Mouse (Mus musculus) limb, embryonic 14.5 days (tissue): ENCODE measurements around the gene Gm6096. TPM values are rescaled to one million over a fixed set of nuclear protein-coding genes. Genes with fewer than 3 reads are reported as not detected.
"Not testable (repeated sequence)": the region's sequence is repeated elsewhere in the genome, so short reads cannot be mapped to it uniquely, and the experiment has no call there.

Source experiments
- ATAC-seq: fragments of 200-750 bp; cut with Nextera tagmentation; 2 replicates; pipeline ENCODE4 v1.8.0; 2017; ENCODE audit warnings: low read depth, moderate number of reproducible peaks, moderate TSS enrichment; ENCODE audit not compliant: low FRiP score
- DNase-seq: peaks from one replicate; pipeline ENCODE4 v3.0.0-alpha.2; 2015; ENCODE audit warnings: low spot score
- H3K27ac ChIP-seq: fragments of 300-500 bp; sonication (generic); replicated peaks from 2 replicates; pipeline ENCODE4 v1.5.1; 2014; ENCODE audit warnings: low read depth, mild to moderate bottlenecking, low read length, moderate library complexity, mixed read lengths
- H3K27me3 ChIP-seq: fragments of 300-500 bp; sonication (generic); 2 replicates; pipeline ENCODE4 v1.6.1; 2014; ENCODE audit warnings: low read length, mixed read lengths; ENCODE audit not compliant: control insufficient read depth, insufficient read depth
- H3K36me3 ChIP-seq: fragments of 300-500 bp; sonication (generic); 2 replicates; pipeline ENCODE4 v1.6.1; 2014; ENCODE audit warnings: mild to moderate bottlenecking, low read length, moderate library complexity, mixed read lengths; ENCODE audit not compliant: control insufficient read depth, insufficient read depth
- H3K4me1 ChIP-seq: fragments of 300-500 bp; sonication (generic); 2 replicates; pipeline ENCODE4 v1.6.1; 2014; ENCODE audit warnings: antibody characterized with exemption, low read length, mixed read lengths; ENCODE audit not compliant: control insufficient read depth, insufficient read depth
- H3K4me2 ChIP-seq: fragments of 300-500 bp; sonication (generic); replicated peaks from 2 replicates; pipeline ENCODE4 v1.6.1; 2014; ENCODE audit warnings: low read depth, mild to moderate bottlenecking, low read length, moderate library complexity; ENCODE audit not compliant: severe bottlenecking
- H3K4me3 ChIP-seq: fragments of 300-500 bp; sonication (generic); replicated peaks from 2 replicates; pipeline ENCODE4 v1.5.1; 2014; ENCODE audit warnings: low read length
- H3K9ac ChIP-seq: fragments of 300-500 bp; sonication (generic); 2 replicates; pipeline ENCODE4 v1.6.1; 2014; ENCODE audit warnings: mild to moderate bottlenecking, low read depth, low read length, moderate library complexity; ENCODE audit not compliant: severe bottlenecking
- H3K9me3 ChIP-seq: fragments of 300-500 bp; sonication (generic); 2 replicates; pipeline ENCODE4 v1.6.1; 2016; ENCODE audit warnings: low read length; ENCODE audit not compliant: control insufficient read depth
- POLR2A ChIP-seq: fragments of 200-500 bp; IDR thresholded peaks from 2 replicates; pipeline ENCODE4 v1.8.0; 2012; ENCODE audit warnings: inconsistent platforms, mild to moderate bottlenecking, moderate library complexity, borderline replicate concordance; ENCODE audit not compliant: insufficient read depth, insufficient read length; ENCODE audit errors: extremely low read depth
- WGBS: fragments of 180-500 bp; shearing (Covaris S2); extraction: QIAGEN DNeasy Blood & Tissue Kit; methylation state at CpG from one replicate; pipeline ENCODE4 v1.1.7; 2014; 5-methylcytosine and 5-hydroxymethylcytosine counted together
- polyA plus RNA-seq, 2 experiments: library from polyadenylated mRNA; depleted of rRNA in 1 of 2; stranded (reverse) in 1 of 2; unstranded in 1 of 2; fragments of >200 nt; fragmentation: Nextera tagmentation in 1 of 2; extraction: Ambion mirVana in 1 of 2; gene quantifications; 2 replicates each; pipeline versions ENCODE4 v1.2.1 to v1.2.3; 2012 to 2014

The Gm6096 gene
- polyA plus RNA-seq (2012; rRNA removed) (not detected in 2 replicates), polyA plus RNA-seq (2014; fragmentation: Nextera tagmentation; extraction: Ambion mirVana) (0.54 and 0.55 TPM in 2 replicates)

DNA sequence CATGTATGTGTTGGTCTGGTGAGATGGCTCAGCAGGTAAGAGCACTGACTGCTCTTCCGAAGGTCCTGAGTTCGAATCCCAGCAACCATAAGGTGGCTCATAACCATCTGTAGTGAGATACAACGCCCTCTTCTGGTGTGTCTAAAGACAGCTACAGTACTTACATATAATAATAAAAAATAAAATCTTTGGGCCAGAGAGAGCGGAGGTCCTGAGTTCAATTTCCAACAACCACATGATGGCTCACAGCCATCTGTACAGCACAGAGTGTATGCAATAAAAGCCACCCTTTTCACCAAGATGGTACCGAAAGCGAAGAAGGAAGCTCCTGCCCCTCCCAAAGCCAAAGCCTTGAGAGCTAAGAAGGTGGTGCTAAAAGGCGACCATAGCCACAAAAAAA lies at the start of gene Gm6096:
Gm6096 (plus strand) TSS at position 301 of the 400 bp plus-strand sequence.
- WGBS: 94% methylated on average over 7 of the region's 7 CpGs
- no peak for TF ChIP-seq POLR2A
- DNase-seq: no peak
- no peak within 1 kb of the TSS for H3K4me2 ChIP-seq
- ATAC-seq: no peak
- H3K4me3 ChIP-seq: no peak within 1 kb of the TSS
- H3K27ac ChIP-seq: no peak within 1 kb of the TSS
- no peak within 1 kb of the TSS for H3K9ac ChIP-seq
- no peaks in the 10 kb centered on the region for H3K4me1 ChIP-seq
- peaks cover 56% of the 10 kb centered on the region for H3K36me3 ChIP-seq
- H3K27me3 ChIP-seq: no peaks in the 10 kb centered on the region
- no peaks in the 10 kb centered on the region for H3K9me3 ChIP-seq

DNA sequence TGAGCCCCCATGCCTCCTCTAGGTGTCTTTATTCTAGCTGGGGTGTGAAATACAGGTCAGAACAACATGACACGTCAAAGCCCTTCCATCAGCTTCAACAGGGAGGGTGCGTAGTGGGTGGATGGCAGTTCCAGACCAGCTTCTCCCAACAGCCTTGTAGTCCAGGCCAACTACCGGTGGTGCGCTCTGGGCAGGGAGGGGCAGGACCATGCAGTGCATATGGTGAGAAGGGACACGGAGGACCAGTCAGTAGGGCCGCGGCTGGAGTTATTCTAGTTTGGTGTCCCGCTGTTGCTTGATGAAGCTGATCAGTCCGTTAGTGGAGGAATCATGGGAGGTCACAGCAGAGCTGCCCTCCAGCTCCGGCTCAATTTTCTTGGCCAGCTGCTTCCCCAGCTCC lies 48.7 kb upstream of the Gm6096 start:
- H3K4me3 ChIP-seq, H3K4me1 ChIP-seq, H3K4me2 ChIP-seq, H3K9me3 ChIP-seq, H3K27me3 ChIP-seq, DNase-seq, H3K27ac ChIP-seq, H3K9ac ChIP-seq, ATAC-seq: not testable (repeated sequence)
- 91% methylated on average over 9 of the region's 10 CpGs for WGBS
- H3K36me3 ChIP-seq: peaks cover 66% of the 10 kb centered on the region

GRCm38 (mm10) chr7:34206331-34206730 lies 44.5 kb upstream of the Gm6096 start:
- ATAC-seq (no peak), DNase-seq (no peak)
- Histone ChIP-seq H3K4me3 (no peak overlapping the region), H3K4me2 (no peak overlapping the region), H3K27ac (no peak overlapping the region), H3K36me3 (peaks cover 98% of the 10 kb centered on the region), H3K27me3 (no peaks in the 10 kb centered on the region), H3K9me3 (no peaks in the 10 kb centered on the region), H3K9ac (no peak overlapping the region), H3K4me1 (no peaks in the 10 kb centered on the region)
- no peak for TF ChIP-seq POLR2A
- 96% methylated on average over 6 of the region's 6 CpGs for WGBS

- H3K4me2 ChIP-seq: no peak overlapping the region
- no peak overlapping the region for H3K9ac ChIP-seq
- ATAC-seq: no peak
- H3K4me3 ChIP-seq: no peak overlapping the region
- H3K36me3 ChIP-seq: peaks cover 100% of the 10 kb centered on the region
- no peak for DNase-seq
- no peaks in the 10 kb centered on the region for H3K27me3 ChIP-seq
- TF ChIP-seq POLR2A: no peak
- H3K27ac ChIP-seq: no peak overlapping the region
- H3K9me3 ChIP-seq: no peaks in the 10 kb centered on the region
- no peaks in the 10 kb centered on the region for H3K4me1 ChIP-seq
- 95% methylated on average over 9 of the region's 9 CpGs for WGBS
Measured at GRCm38 (mm10) chr7:34208027-34208745, 42.7 kb upstream of the Gm6096 start.

DNA sequence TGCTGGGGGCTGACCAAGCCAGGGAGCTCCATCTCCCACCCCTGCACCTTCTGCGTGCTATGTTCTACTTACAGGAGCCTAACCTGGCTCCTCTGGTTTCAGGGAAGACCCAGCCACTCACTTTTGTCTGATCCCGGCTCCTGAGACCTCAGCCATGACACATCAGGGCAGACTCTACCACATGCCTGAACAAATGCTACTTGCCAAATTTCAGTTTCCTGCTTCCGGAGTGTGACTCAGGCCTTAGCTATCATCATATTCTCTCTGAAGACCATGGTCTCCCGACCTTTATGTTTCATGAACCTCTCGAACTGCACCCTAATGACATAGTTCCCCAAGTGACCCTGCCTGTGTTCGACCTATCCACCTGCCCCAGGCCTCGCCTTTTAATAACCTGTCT lies 37.6 kb upstream of the Gm6096 start:
- no peak for DNase-seq
- Histone ChIP-seq H3K9me3 (no peaks in the 10 kb centered on the region), H3K36me3 (peaks cover 96% of the 10 kb centered on the region), H3K4me3 (no peak overlapping the region), H3K27ac (no peak overlapping the region), H3K4me2 (no peak overlapping the region), H3K27me3 (no peaks in the 10 kb centered on the region), H3K9ac (no peak overlapping the region), H3K4me1 (no peaks in the 10 kb centered on the region)
- WGBS: 91% methylated on average over 7 of the region's 7 CpGs
- ATAC-seq: no peak
- no peak for TF ChIP-seq POLR2A
